Mouse (Mus musculus) olfactory bulb, adult 2 months (tissue): Measurements from ENCODE around the gene Tmem40.

Experiments
- CTCF ChIP-seq: fragments of 200-500 bp; IDR thresholded peaks from 2 replicates; pipeline ENCODE4 v1.5.1; 2012; ENCODE audit warnings: low read depth, mild to moderate bottlenecking, low read length, moderate library complexity; ENCODE audit not compliant: insufficient read depth
- POLR2A ChIP-seq: fragments of 200-500 bp; IDR thresholded peaks from 2 replicates; pipeline ENCODE4 v1.6.1; 2012; ENCODE audit warnings: mild to moderate bottlenecking, low read depth, low read length, moderate library complexity; ENCODE audit not compliant: insufficient read depth

DNA sequence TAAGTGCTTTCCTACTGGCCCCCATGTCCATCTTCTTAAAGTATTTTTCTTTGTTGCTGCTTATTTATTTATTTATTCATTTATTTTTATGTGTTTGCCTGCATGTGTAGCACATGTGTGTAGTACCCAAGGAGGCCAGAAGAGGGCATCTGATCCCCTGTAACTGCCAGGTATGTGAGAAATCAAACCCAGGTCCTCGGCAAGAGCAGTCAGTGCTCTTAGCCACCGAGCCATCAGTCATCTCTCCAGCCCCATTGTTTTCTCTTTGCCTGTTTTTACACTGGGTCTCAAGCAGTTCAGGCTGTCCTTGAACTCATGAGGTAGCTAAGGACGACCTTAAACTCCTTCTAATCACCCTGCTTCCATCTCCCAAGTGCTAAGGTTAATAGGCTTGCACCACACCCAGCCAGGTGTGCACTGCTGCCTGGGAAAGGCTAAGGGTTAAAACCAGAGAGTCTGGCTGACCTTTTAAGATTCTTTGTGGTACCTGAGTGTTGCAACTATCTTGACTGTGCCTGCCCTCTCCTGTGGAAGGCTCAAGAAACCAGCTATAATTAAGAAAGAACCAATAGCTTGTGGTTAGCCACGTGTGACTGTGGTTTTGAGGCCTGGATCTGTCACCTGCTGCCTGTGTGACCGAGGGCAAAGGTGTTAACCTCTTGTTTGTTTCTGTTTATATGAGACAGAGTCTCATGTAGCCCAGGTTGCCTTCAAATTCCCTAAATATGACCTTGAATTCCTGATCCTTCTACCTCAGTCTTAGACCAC, 69.1 kb downstream of the Tmem40 start:
- TF ChIP-seq POLR2A = no peak
- TF ChIP-seq CTCF = 0 out of 2 replicates have a peak, but pooled peaks have one; percentile 13
